Mouse (Mus musculus) heart, embryonic 16.5 days (tissue): ENCODE measurements around the gene Pprc1. TPM values are rescaled to one million over a fixed set of nuclear protein-coding genes. Genes with fewer than 3 reads are reported as not detected.

Source experiments
- ATAC-seq: fragments of 200-750 bp; cut with Nextera tagmentation; replicated peaks from 2 replicates; pipeline ENCODE4 v1.8.0; 2017; ENCODE audit warnings: moderate number of reproducible peaks; ENCODE audit not compliant: insufficient read depth, low FRiP score; ENCODE audit errors: extremely low read depth
- H3K27ac ChIP-seq: fragments of 300-500 bp; sonication (generic); 2 replicates; pipeline ENCODE4 v1.5.1; 2014; ENCODE audit warnings: mild to moderate bottlenecking, low read length, control low read depth, moderate library complexity
- H3K27me3 ChIP-seq: fragments of 300-500 bp; sonication (generic); 2 replicates; pipeline ENCODE4 v1.6.1; 2014; ENCODE audit warnings: low read length, mixed read lengths; ENCODE audit not compliant: control insufficient read depth, insufficient read depth
- H3K36me3 ChIP-seq: fragments of 300-500 bp; sonication (generic); 2 replicates; pipeline ENCODE4 v1.6.1; 2014; ENCODE audit not compliant: control insufficient read depth, insufficient read depth
- H3K4me1 ChIP-seq: fragments of 300-500 bp; sonication (generic); 2 replicates; pipeline ENCODE4 v1.6.1; 2014; ENCODE audit warnings: low read length, mixed read lengths; ENCODE audit not compliant: control insufficient read depth, insufficient read depth
- H3K4me2 ChIP-seq: fragments of 300-500 bp; sonication (generic); 2 replicates; pipeline ENCODE4 v1.6.1; 2014; ENCODE audit warnings: low read depth, mild to moderate bottlenecking, control low read depth, low read length
- H3K4me3 ChIP-seq: fragments of 300-500 bp; sonication (generic); 2 replicates; pipeline ENCODE4 v1.5.1; 2014; ENCODE audit warnings: mild to moderate bottlenecking, control low read depth, low read length
- H3K9ac ChIP-seq: fragments of 300-500 bp; sonication (generic); 2 replicates; pipeline ENCODE4 v1.6.1; 2014; ENCODE audit warnings: low read length, control low read depth
- H3K9me3 ChIP-seq: fragments of 300-500 bp; sonication (generic); replicated peaks from 2 replicates; pipeline ENCODE4 v1.6.1; 2016; ENCODE audit warnings: low read length; ENCODE audit not compliant: control insufficient read depth
- WGBS: fragments of 180-500 bp; shearing (Covaris S2); extraction: QIAGEN DNeasy Blood & Tissue Kit; methylation state at CpG from one replicate; pipeline ENCODE4 v1.1.7; 2014; 5-methylcytosine and 5-hydroxymethylcytosine counted together
- polyA plus RNA-seq: library from polyadenylated mRNA; unstranded; fragments of >200 nt; fragmentation: Nextera tagmentation; extraction: Ambion mirVana; gene quantifications from 2 replicates; pipeline ENCODE4 v1.2.1, GENCODE M21; 2015

Gene Pprc1
- polyA plus RNA-seq, 1 experiment from 2014 or later = 19.3 TPM

DNA sequence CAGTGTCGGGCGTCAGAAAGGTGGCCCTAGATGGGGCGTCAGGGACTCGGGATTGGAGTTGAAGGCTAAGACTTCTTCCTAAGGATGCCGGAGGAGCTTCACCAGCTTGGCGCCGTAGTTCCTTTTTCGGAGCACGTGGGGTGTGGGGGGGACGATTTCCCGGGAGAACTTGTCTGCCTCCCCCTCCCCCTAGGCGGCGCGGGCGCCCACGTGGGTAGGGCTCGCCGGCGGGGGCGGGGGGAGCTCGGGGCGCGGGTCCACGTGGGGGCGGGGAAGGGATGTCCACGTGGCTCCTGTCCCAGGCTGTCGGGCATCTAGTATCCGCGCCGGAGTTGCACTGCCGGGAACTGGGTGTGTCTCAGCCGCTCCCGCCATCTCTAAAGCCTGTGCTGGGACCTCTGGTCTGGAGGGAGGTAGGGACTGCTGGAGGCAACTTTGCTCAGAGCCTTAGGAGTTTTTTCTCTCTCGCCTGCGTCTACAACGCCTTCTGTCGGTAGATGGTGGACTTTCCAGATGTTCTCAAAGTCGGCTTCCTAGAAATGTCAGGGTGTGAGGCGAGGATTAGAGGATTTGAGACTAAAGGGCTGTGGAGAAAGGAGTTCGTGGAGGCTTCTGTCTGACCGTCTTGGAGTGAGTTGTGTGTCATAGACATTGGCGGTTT is 12.4 kb downstream of the Pprc1 start:
- under 1% methylated on average over 41 of the region's 42 CpGs for WGBS
- Histone ChIP-seq H3K4me3 (peak overlapping the region; percentile 80), H3K4me2 (peak overlapping the region; percentile 95), H3K27me3 (no peaks in the 10 kb centered on the region), H3K4me1 (peaks cover 12% of the 10 kb centered on the region), H3K9ac (peak overlapping the region; percentile 85), H3K27ac (peak overlapping the region; percentile 90), H3K36me3 (peaks cover 5% of the 10 kb centered on the region), H3K9me3 (no peaks in the 10 kb centered on the region)
- ATAC-seq = peak; percentile 69

DNA sequence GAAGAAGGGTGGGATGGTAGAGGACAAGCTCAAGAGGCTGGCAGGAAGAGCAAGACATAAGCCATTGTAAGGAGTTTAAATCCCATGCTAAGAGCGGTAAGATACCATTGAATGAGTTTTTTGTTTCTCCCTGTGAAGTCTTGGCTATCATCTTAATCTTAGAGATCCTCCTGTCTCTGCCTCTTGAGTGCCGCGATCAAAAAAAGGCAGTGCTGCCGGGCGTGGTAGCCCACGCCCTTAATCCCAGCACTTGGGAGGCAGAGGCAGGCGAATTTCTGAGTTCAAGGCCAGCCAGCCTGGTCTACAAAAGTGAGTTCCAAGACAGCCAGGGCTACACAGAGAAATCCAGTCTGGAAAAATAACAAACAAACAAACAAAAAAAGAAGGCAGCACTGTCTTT is 13.8 kb downstream of the Pprc1 start:
- ATAC-seq = no peak
- peaks cover 18% of the 10 kb centered on the region for H3K36me3 ChIP-seq
- H3K27me3 ChIP-seq = no peaks in the 10 kb centered on the region
- no peak overlapping the region for H3K9ac ChIP-seq
- peaks cover 12% of the 10 kb centered on the region for H3K4me1 ChIP-seq
- 93% methylated on average over 7 of the region's 7 CpGs for WGBS
- no peaks in the 10 kb centered on the region for H3K9me3 ChIP-seq
- H3K4me2 ChIP-seq = peak overlapping the region; percentile 95; the same call in 1 of the 2 replicates
- H3K4me3 ChIP-seq = no peak overlapping the region
- no peak overlapping the region for H3K27ac ChIP-seq

DNA sequence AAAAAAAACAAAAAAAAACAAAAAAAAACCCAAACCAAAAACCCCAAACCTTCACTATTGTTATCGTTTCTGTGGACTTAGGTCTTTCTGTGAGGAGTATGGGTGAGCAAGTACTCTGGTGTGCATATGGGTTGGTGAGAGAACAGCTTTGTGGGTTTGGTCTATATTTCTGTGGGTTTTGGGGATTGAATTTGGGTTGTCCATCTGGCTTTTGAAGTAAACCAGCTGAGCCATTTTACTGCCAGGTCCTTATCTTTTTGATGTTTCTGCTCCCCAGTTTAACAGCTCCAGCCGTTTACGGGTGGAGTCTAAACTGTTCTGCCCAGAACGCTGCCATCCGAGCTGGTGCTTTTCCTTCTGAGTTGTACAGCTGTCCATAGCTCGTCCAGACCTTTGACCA is 16.2 kb downstream of the Pprc1 start:
- Histone ChIP-seq H3K9me3 (no peaks in the 10 kb centered on the region), H3K4me3 (no peak overlapping the region), H3K4me2 (no peak overlapping the region), H3K4me1 (peaks cover 12% of the 10 kb centered on the region), H3K27ac (no peak overlapping the region), H3K36me3 (peaks cover 42% of the 10 kb centered on the region), H3K9ac (no peak overlapping the region), H3K27me3 (no peaks in the 10 kb centered on the region)
- ATAC-seq = no peak
- 52% methylated on average over 6 of the region's 6 CpGs for WGBS

DNA sequence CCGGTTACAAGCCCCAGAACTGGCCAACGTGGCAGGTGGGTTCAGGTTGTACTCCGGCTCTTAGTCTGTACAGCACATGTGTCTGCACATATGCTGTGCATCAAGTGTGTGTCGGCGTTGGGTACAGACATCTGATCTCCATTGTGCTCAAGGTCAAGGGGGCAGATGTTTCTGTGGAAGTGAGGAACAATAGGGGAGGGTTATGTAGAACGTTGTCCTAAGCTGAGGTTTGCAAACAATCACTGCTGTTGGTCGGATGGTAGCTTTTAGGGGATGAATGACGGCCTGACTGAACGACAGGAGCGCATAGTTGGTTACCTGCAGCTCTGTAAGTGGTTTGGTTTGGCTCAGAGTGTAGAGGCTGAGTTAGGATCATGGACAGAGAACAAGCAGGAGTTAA is 23.4 kb downstream of the Pprc1 start:
- 78% methylated on average over 10 of the region's 10 CpGs for WGBS
- ATAC-seq = no peak
- no peaks in the 10 kb centered on the region for H3K4me1 ChIP-seq

DNA sequence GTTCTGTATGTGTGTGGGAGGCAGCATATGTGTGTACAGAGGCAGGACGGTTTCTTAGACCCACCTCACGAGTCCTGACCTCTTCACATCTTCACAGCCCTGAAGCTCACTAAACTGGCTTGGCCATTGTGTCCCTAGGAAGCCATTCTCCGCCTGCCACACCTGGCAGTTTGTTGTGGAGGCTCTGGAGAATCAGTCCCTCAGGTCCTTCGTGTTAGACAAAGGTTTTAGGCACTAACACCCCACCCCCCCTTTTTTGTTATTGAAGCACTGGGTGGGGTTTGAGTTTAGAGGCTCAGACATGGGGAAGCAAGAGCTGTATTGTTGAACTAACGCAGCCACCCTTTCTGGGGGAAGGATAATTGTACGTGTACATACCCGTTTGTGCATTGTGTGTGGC is 28.6 kb downstream of the Pprc1 start:
- Histone ChIP-seq H3K4me2 (no peak overlapping the region), H3K9me3 (no peaks in the 10 kb centered on the region), H3K9ac (no peak overlapping the region), H3K36me3 (peaks cover 39% of the 10 kb centered on the region), H3K27me3 (no peaks in the 10 kb centered on the region), H3K4me1 (peaks cover 11% of the 10 kb centered on the region), H3K4me3 (no peak overlapping the region), H3K27ac (no peak overlapping the region)
- no peak for ATAC-seq
- WGBS = 88% methylated on average over 7 of the region's 7 CpGs

More for the DNA sequence above, 23.4 kb downstream of the Pprc1 start:
- no peak overlapping the region for H3K27ac ChIP-seq
- H3K27me3 ChIP-seq = no peaks in the 10 kb centered on the region
- H3K9me3 ChIP-seq = no peaks in the 10 kb centered on the region
- H3K4me3 ChIP-seq = no peak overlapping the region
- H3K9ac ChIP-seq = no peak overlapping the region
- peaks cover 79% of the 10 kb centered on the region for H3K36me3 ChIP-seq
- no peak overlapping the region for H3K4me2 ChIP-seq

DNA sequence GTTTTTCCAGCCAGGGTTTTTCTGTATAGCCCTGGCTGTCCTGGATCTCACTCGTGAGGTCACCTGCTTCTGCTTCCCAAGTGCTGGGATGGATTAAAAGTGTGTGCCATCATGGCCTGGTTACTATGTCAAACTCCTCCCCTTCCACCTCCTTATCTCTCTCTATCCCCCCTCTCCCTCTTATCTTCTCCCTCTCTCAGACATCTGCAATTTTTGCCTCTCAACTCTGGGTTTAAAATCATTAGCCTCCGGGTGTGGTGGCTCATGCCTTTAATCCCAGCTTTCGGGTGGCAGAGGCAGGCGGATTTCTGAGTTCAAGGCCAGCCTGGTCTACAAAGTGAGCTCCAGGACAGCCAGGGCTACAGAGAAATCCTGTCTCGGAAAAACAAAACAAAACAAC is 29.6 kb downstream of the Pprc1 start:
- Histone ChIP-seq H3K27me3 (no peaks in the 10 kb centered on the region), H3K36me3 (peaks cover 39% of the 10 kb centered on the region)

DNA sequence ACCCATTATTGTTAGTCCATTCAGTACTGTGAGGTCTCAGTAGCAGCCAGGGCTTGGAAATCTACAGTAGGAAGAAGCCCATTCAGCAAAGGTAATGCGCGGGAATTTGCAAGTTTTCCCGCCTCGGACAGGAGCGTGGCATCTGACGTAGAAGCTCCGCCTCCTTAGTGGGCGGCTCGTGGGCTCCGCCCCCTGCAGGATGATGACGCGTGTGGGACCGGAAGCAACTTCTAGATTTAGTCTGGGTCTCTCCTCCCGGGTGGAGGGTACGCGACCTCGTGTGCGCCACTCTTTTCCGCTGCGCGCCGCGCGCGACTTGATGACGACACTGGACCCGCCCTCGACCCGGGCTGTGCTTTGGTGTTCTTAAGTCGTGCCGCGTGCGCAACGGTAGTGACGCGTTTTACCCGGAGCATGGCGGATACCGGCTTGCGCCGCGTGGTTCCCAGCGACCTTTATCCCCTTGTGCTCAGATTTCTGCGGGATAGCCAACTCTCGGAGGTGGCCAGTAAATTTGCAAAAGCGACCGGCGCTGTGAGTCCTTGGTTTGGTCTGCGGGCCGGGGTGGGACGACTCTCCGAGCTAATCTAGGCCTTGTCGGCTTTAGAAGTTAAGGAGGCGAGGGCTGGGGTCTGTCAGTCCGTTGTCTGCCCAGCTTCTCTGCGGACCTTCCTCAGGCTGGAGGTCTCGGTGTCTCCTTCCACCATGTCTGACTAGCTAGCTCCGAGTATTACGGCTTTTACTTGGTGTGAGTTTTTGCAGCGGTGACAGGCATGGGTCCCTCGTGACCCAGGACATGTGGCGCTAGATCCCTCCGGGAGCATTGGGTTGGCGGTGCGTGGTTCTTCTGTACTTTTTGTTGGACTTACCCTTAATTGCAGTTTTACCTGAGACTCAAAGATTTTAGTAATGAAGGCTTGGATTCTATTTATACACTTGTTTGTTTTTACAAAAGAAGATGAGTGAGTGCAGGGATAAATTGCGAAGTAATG is 31.2 kb downstream of the Pprc1 start, which contains the start of gene Nolc1:
Nolc1 (plus strand) TSS at position 248 of the 992 bp plus-strand sequence.
- peak within 1 kb of the TSS; percentile 87 for H3K4me2 ChIP-seq
- H3K27ac ChIP-seq = peak within 1 kb of the TSS; percentile 60
- peaks cover 43% of the 10 kb centered on the region for H3K36me3 ChIP-seq
- H3K27me3 ChIP-seq = no peaks in the 10 kb centered on the region
- no peaks in the 10 kb centered on the region for H3K9me3 ChIP-seq
- H3K9ac ChIP-seq = peak within 1 kb of the TSS; percentile 78
- WGBS = under 1% methylated on average over 66 of the region's 66 CpGs
- H3K4me1 ChIP-seq = peaks cover 11% of the 10 kb centered on the region
- ATAC-seq = peak; percentile 96
- peak within 1 kb of the TSS; percentile 84 for H3K4me3 ChIP-seq

More for the DNA sequence above, 29.6 kb downstream of the Pprc1 start:
- peaks cover 11% of the 10 kb centered on the region for H3K4me1 ChIP-seq
- WGBS = 84% methylated on average over 5 of the region's 5 CpGs
- no peak overlapping the region for H3K27ac ChIP-seq
- ATAC-seq = no peak
- no peaks in the 10 kb centered on the region for H3K9me3 ChIP-seq
- H3K9ac ChIP-seq = no peak overlapping the region
- no peak overlapping the region for H3K4me3 ChIP-seq
- H3K4me2 ChIP-seq = no peak overlapping the region

DNA sequence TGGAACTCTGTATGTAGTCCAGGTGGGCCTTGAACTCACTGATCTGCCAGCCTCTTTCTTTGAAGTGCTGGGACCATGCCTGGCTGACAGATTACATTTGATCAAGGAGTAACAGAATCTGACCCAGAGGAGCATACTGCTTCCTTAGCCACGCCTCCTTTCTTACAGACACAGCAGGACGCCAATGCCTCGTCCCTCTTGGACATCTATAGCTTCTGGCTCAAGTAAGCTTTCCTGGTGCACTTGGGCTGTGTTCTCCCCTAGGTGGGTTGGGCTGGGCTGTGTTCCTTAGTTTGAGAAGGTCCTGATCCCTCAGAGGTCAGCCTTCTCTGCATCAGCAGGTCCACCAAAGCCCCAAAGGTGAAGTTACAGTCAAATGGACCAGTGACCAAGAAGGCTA is 33.8 kb downstream of the Pprc1 start:
- no peaks in the 10 kb centered on the region for H3K27me3 ChIP-seq
- H3K9me3 ChIP-seq = no peaks in the 10 kb centered on the region
- H3K27ac ChIP-seq = no peak overlapping the region
- 80% methylated on average over 3 of the region's 3 CpGs for WGBS
- no peak overlapping the region for H3K4me2 ChIP-seq
- no peak overlapping the region for H3K4me3 ChIP-seq
- H3K36me3 ChIP-seq = peaks cover 48% of the 10 kb centered on the region
- peaks cover 11% of the 10 kb centered on the region for H3K4me1 ChIP-seq
- no peak for ATAC-seq
- no peak overlapping the region for H3K9ac ChIP-seq

DNA sequence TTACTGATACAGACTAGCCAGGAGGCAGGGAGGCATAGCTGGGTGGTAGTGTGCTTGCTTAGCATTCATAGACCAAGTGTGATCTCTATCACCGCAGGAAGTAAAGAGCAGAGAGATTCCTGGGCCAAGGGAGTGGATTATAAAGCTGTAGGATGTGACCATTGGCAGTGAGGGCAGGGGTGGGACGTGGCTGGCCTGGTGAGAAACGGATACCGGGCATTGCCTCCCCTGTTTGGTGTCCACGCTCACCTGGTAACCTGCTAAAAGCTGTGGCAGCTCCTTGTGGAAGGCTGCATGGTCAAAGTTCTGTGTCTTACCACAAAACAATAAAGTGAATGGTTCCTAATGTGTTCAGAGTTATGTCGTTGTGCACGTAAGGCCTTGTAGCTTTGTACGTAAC is 40.5 kb downstream of the Pprc1 start:
- no peak overlapping the region for H3K4me3 ChIP-seq
- peaks cover 8% of the 10 kb centered on the region for H3K4me1 ChIP-seq
- H3K9ac ChIP-seq = no peak overlapping the region
- WGBS = 94% methylated on average over 8 of the region's 8 CpGs
- H3K27me3 ChIP-seq = no peaks in the 10 kb centered on the region
- peaks cover 49% of the 10 kb centered on the region for H3K36me3 ChIP-seq
- no peak for ATAC-seq
- no peaks in the 10 kb centered on the region for H3K9me3 ChIP-seq
- no peak overlapping the region for H3K27ac ChIP-seq
- no peak overlapping the region for H3K4me2 ChIP-seq
